Mouse (Mus musculus) right cerebral cortex, postnatal 10 days (tissue): Measurements from ENCODE around the gene Gigyf1.

ENCODE experiments used
- DNase-seq, 2 experiments: peaks; one replicate each; pipeline ENCODE4 v3.0.0; 2021; ENCODE audit warnings: low spot score in 2 of 2

The Gigyf1 gene

DNA sequence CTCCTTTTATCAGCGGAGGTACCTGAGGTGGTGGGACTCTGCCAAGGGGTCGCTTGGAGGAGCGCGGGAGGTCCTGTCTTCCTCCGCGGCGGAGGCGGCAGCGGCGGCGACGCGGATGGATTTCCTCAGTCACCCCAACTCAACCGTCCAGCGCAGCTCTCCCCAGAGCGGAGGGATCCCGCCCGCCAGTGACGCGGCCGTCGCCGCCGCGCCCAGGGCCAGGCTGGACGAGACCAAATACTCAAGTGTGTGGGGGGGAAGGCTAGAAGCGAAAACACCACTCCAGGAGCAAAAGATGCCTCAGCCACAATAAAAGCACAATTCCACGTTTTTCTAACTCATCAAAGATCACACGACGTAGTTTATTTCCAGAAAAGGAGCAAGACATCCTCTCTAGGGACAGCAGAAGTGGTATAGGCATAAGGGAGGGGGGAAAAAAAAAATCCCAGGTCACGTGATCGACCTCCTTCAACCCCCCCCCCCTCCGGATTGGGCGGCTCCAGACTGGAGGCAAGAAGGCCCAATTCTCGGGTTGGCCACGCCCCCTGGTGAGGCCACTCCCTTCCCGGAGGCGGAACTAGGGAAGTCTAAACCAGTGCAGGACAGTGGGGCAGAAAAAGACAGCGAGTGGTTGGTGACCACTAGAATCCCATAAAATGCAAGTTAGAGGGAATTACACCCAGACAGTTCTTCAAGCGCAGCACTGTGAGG, 14.9 kb downstream of the Gigyf1 start, which contains the start of the genes Epo and Gnb2:
TSS of gene Epo (minus strand) at position 126 of the 711 bp plus-strand sequence.
TSS of gene Gnb2 (minus strand) at position 394 of the 711 bp plus-strand sequence.
- peak; percentile 98 for DNase-seq

DNA sequence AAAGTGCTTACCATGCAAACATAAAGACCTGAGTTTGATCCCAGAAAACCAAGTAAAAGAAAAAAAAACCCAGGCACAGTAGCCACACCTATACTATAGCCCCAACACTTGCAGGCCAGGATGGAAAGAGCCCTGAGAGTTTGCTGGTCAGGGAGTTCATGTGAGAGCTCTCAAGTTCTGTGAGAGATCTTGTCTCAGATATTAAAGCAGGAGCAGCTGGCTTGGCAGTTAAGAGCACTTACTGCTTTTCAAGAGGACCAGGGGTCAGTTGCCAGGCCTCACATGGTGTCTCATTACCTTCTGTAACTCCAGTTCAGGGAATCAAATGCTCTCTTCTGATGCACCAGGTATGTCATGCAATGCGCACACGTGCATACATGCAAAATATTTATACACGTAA, 16.4 kb downstream of the Gigyf1 start:
- no peak for DNase-seq

DNA sequence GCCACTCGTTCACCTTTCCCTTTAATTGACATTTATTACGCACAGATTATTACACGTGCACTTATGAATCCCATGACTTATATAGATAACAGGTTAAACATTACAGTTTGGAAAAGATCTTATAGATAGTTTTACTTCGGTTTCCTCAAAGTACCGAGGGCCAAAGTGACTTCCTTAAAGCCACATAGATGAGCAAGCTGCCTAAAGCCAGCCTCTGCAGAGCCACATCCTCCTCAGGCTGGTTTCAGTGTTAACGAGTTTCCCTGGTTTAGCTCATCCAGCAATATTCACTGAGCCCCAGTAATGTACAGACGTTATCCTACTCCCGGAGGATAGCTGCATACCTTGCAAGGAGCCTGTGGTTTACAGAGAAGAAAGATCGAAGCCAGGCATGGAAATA, 17.0 kb downstream of the Gigyf1 start:
- no peak for DNase-seq

DNA sequence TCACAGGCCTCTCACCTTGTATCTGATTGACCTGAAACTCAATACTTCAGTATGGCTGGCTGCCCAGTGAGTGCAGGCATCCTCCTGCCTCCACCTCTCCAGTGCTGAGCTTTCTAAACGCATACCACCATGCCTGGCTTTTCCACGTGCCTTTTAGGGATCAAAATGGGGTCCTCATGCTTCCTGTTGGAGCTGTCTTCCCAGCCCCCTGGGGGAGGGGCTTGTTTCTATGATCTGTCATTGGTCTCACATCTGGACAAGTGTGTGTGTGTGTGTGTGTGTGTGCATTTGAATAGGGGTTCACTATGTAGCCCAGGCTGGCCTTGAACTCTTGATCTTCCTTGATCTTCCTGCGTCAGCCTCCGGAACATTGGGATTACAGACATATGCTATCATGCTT, 19.1 kb downstream of the Gigyf1 start:
- no peak for DNase-seq

DNA sequence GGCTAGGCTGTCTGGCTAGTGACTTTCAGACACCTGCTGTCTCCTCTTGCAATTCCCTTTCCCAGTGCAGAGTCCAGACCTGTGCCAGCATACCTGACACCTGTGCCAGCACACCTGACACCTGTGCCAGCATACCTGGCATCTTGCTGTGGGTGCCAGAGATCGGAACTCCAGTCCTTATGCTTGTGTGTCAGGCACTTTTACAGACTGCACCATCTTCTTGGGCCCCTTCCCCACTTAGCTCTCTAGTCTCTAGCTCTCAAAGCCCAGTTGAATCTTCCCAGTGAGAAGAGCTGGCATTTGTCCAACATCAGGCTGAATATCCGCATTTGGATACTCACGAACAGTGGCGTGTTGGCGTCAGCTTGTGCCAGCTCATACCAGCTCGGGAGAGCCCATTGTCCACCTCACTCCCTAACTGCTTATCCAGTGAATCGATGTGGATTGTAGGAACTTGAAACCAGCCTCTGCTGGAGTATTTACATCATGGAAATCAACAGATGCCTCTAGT, 21.0 kb downstream of the Gigyf1 start:
- DNase-seq: peak in 1 of 2 experiments; percentile 80

DNA sequence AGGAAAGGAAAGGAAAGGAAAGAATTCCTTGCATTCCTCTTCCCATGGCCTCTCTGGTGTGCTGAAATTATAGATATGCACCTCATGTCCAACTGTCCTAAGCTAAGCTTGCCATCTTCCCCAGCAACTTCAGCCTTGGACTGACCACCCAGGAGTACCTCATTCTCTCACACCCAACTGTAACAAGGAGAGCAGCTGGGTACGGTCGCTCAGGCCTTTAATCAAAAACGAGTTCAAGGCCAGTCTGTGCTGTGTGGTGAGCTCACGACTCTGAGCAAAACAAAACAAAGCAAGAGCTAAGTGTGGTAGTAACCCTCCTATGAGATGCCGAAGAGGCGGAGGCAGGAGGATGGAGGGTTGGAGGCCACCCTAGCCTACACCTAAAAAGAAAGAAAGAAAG, 22.6 kb downstream of the Gigyf1 start:
- DNase-seq: no peak

DNA sequence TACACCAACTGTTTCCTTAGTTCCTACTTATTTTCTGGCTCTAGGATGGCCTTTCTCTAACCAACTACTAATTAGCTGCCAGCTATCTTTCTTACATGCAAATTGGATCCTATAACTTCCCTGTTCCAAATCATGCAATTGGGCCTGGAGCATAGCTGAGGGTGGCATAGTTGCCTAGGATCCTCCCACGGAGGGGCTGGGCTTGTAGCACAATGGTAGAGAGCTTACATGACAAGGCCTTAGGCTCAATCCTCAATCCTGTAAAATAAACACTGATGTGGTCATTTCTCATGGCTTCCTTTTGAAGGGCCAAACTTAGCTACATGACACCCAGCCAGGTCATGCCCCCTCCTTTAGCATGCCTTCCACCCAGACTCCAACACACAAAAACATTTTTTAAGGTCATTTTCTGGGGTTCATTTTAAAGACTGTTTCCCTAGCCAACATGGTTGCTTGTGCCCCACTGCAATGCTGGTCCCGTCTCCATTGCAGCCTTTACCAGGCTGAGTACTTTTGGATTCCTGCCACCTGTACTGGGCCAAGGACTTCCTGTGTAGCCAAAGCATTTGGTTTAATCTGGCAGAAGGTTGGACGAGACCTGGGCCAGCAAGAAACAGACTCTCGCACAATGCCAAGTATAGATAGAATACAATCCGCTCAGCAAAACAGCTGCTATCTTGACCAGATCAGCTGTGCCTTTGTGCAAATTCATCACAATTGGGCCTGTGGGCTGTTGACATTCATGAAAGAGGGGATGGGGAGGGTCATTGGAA, 23.6 kb downstream of the Gigyf1 start:
- DNase-seq: no peak

DNA sequence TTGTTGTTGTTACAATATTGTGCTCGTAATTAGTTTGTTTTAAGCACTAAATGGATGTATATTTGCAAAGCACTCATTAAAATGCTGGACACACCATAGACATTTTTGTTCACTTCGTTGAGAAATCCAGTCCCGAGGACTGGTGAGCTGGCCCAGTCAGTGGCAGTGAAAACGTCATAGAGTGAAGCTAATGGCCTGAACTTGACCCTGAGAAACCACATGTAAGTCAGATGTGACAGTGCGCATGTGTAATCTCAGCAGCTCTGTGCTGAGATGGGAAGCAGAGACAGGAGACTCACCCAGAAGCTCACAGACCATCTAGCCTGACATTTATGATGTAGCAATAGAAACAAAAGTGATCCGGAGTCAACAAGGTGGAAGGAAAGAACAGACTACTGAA, 26.6 kb downstream of the Gigyf1 start:
- DNase-seq: no peak

DNA sequence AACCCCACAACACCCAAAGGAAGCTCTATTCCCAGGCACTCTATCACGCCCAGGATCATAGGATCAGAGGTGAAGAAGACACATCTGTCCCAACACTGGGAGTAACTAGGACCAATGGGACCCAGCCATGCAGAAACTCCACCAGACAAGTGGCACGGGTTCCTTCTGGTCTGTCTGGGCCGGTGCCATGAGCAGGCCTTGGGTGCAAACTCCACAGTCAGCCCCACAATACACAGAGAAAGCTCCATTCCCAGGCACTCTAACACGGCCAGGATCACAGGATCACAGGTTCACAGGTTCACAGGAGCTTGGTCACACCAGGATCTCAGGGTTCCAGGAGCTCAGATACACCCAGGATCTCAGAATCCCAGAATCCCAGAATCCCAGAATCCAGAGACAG, 27.2 kb downstream of the Gigyf1 start:
- no peak for DNase-seq

DNA sequence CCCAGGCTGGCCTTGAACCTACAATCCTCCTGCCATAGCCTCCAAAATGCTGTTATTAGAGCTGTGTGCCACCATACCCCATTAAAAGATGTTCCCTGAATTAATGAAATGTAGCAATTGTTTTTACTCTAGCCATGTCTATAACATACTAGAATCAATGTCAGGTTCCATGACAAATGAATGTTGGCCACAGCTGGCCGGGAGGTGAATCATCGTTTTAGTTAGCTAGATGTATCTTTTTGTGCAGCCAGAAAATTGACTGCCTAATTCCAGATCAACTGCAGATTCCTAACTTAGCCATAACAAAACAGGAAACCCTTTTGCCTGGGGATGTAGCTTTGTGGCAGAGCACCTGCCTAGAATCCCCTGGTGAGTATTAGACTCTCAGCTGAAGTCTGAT, 31.5 kb downstream of the Gigyf1 start:
- DNase-seq: no peak

DNA sequence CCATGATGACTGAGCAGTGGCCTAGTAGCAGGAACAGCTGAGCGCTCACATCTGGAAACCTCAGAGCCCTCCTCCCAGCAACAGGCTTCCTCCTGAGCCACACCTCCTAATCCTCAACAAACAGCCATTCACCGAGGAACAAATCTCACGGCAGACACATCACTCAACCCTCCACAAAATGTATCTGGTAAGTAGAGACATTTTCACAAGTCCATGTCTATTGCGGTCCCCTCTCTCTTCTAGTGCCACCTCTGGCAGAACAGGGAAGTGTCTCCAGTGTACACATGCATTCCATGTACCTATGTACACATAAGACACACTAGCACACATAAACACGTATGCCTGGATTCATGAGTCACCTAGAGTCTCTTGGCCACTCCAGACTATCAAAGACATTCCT, 32.8 kb downstream of the Gigyf1 start:
- no peak for DNase-seq

DNA sequence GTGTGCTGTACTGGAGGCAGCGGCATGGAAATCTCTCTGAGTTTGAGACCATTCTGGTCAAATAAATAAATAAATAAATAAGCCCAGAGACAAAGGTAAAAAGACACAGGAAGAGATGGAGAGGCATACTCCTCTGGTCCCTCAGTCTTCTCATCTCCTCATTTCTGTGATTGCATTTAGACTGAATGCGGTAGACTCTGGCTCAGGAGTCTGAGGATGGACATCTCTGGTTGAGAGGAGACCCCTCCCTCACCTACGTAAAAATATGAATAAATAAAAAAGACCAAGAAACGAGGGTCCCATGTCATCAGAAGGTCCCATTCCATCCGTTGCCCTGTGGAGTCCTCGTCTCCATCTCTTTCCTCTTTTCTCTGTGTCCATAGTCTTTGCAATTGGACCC, 34.7 kb downstream of the Gigyf1 start:
- DNase-seq: no peak

DNA sequence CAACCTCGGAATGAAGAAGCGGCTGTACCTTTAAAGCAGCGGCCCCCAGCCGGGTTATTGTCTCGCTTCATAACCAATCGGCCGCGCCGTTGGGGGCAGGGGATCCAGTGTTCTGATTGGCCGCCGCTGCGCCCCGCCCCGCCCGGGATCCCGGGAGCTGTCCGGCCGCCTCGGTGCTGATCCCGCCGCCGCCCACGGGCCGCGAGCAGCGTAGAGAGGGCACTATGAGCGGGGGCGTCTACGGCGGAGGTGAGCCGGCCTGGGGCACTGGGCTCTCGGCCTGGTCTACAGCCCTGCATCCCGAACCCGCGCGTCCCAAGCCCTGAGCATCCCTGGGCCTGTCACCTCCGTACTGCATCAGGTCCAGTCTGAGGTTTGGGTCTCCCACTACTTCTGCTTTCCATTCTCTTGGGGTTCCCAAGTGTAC, 35.1 kb downstream of the Gigyf1 start, which contains the start of gene Actl6b:
TSS of gene Actl6b (plus strand) at position 107 of the 427 bp plus-strand sequence.
- DNase-seq: peak; percentile 96

DNA sequence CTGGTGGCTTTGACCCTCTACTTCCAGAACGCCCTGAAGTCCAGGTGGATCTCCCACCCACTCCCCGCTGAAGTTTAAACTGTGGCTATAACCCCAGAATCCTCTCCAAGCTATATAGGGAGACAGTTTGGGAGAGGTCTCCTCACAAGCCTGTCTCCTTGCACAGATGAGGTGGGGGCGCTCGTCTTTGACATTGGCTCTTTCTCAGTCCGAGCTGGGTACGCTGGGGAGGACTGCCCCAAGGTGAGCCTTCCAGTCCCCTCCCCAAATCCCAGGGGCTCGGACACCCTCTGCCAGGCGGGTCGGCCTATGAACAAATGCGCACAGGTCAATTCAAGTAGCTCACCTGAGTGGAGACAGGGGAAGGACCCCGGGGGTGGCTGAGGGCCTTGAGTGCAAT, 35.5 kb downstream of the Gigyf1 start:
- no peak for DNase-seq

DNA sequence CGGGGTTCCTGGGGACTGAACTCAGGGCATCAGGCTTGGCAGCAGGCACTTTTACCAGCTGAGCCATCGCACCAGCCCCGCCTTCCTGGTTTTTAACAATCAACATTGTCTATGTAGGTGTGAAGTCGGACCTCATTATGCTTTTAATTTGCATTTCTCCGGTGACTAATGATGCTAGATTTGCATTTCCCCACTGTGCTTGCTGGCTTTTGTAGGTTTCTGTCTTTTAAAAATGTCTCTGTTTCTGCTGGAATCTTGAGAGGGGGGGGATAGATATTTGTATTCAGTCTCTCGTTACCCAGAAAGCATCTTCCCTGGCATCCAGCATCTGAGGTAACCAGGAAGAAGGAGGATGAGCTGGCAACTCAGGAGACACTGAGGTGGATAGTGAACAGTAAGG, 43.2 kb downstream of the Gigyf1 start:
- no peak for DNase-seq

DNA sequence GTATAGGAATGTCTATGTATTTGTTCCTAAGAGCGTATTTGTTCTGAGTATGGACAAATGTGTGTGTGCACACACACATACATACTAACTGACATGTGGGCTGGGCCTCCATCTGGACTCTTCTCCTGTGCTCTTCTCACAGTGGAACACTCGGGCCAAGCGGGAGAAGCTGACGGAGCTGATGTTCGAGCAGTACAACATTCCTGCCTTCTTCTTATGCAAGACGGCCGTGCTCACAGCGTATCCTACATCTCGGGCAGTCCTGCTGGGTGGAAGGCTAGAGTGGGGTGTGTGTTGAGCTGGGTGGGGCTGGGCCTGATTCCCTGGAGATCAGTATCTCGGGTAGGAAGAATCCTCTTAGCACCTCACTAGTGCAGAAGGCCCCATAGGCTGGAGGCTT, 44.6 kb downstream of the Gigyf1 start:
- DNase-seq: peak in 1 of 2 experiments; percentile 65

DNA sequence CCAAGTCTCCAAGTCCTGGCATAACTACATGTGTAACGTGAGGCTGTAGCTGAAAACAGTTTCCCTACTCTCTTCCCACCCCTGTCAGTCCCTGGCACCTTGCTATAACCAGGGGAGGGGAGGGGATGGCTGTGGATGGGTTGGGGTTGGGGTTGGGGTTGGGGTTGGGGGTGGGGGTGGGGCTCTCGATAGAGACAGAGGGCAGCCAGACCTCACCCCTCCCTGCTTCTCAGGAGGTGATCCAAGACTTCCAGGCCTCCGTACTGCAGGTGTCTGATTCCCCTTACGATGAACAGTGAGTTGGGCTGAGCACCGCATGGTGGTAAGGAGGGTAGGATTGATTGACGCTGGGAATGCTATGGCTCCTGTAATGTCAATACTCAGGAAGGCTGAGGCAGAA, 47.4 kb downstream of the Gigyf1 start:
- no peak for DNase-seq

DNA sequence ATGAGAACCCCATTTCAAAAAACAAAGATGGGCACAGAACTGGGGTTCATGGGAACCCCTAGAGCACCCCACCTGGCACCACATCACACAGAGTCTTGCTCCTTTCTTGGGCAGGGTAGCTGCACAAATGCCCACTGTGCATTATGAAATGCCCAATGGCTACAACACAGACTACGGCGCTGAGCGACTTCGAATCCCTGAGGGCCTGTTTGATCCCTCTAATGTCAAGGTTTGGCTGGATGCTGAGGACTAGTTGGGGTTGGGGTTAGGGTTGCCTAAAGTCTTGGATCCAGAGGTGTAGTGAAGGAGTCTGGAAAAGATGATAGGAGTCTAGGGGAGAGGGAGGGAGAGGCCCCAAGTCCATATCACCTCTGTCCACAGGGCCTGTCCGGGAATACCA, 48.1 kb downstream of the Gigyf1 start:
- no peak for DNase-seq

DNA sequence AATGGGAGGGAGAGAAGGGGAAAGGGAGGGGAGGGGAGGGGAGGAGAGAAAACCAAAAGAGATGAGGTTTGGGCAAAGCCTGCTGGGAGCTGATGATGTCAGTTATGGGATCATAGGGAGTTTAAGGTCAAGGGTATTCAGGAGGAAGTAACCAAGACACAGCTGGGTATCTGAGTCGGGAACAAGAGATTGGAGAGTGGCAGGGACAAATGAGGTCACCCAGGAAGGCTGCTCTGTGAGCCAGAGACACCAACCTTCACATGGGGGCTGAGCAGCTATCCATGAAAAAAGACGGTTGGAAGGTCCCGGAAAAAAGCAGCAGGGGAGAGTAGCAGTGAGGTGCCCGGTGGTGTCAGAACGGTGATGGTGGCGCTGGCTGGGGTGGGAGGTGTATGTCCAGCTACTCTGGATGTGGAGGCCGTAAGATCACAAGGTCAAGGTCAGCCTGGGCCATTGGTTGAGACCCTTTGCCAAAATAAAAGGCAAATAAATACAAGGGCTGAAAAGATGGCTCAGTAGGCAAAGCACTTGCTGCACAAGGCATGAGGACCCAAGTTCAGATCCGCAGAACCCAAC, 50.0 kb downstream of the Gigyf1 start:
- DNase-seq: no peak

DNA sequence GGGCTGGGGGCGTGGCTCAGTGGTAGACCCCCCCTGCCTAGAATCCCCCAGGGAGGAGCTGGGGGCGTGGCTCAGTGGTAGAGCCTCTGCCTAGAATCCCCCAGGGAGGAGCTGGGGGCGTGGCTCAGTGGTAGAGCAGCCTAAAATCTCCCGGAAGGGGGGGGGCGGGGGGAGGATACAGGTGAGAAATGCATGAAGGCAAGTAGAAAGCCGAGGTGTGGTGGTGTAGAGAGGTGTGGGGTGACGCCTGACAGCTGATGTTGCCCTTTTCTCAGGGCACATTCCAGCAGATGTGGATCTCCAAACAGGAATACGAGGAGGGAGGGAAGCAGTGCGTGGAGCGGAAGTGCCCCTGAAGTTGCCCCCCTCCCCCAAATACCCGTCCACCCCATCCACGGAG, 50.7 kb downstream of the Gigyf1 start:
- DNase-seq: no peak

DNA sequence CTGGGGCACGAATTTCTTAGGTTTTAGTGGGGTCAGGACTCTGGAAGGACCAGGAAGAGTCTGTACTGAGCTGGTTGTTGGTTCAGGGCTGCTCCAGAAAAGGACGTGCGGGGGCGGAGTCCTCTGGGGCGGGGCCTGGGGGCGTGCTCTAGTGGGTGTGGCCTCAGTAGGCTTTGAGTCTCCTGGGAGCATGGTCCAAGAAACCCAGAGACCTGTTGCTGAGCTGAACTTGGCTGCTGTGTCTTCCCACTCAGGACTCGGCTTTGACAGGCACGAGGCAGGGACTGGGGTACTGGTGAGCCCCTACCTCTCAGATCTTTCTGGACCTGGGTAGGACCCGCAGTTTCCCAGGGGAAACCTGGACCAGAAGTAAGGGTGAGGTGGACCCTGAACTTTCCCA, 51.3 kb downstream of the Gigyf1 start, which contains the start of gene Tfr2:
TSS of gene Tfr2 (plus strand) at position 176 of the 400 bp plus-strand sequence.
- DNase-seq: no peak

DNA sequence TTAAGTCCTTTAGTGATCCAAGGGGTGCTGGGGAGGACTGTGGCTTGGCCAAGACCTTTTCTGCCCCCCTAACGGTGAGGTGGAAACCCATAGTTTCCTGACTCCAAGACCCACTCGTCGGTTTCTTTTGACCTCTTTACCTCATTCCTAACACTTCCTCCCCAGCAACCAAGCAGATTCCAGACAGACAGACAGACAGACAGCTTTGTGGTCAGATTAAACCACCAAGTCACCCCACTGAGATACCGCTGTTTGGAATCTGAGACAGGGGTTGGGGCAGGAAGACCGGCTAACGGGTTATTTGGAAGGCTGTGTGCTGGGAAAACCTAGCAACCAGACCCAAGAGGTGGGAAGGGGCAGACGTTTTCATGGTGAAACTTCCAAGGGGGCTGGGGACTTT, 51.8 kb downstream of the Gigyf1 start:
- DNase-seq: no peak
